Mouse (Mus musculus) frontal cortex, postnatal 14 days (tissue): Measurements from ENCODE around the gene Mcrs1.
"Not testable (repeated sequence)": the region's sequence is repeated elsewhere in the genome, so short reads cannot be mapped to it uniquely, and the experiment has no call there.

Experiments used
- DNase-seq, 2 experiments: peaks; one replicate each; pipeline ENCODE4 v3.0.0; 2022; ENCODE audit warnings: low spot score in 2 of 2

The Mcrs1 gene

DNA sequence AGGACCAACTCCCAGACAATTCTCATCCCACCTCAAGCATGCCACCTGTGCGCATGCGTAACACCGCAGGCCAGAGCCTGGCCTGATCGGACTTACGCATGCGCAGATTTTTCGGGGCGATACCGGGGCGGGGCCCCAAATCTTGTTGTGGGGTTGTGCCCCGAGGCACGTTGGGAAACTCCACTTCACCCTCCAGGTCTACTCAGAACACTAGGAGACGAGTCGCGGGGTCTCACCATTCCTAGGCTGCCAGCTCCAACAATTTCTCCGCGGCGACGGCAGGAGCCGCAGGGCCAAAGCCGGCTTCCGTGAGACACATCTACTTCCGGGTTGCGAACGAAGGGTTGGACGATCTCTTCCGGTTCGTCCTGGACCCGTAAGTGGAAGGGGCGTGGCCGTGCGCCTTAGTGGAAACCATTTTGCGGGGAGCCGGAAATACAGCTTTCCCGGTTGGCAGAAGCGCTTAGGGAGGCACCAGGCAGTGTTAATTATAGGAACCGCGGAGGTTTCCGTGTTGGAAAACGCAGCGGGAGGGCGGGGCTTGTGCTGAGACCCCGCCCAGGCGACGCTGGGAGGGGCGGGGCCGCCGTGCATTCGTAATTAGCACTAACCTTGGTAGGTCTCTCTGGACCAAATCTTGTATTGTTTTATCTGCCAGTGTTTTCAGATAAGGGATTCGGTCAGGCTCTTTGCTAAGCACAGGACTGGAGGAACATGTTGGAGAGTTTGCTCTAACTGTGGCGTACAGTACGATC is at the start of gene Mcrs1:
Mcrs1 (minus strand) TSS at position 336 of the 755 bp plus-strand sequence.
- DNase-seq: peak; percentile 97 to 98

- no peak for DNase-seq
These were observed 44.5 kb upstream of the Mcrs1 start for GRCm38 (mm10) chr15:99296213-99296612.

DNA sequence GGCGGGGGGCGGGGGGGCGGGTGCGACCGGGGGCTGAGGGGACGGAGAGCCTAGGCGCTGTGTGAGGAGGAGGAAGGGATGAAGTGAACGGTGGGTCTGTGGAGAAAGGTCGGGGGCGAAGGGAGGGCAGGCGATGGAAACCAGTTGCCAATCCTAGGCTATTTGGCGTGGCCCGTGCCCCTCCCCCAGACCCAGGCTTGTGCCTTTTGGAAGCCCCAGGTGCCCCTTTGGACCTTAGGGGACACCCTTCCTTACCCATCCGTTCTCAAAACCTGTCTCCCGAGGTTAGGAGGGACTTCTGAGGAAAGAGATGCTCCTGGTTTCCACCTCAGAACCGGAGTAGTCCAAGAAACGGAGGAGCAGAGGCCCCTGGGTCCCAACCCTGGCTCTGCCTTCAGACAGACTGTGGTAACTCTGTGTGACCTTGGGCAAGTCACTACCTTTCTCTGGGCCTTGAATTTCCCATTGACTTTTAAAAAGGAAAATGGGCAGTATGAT is 43.8 kb upstream of the Mcrs1 start, which contains the start of gene Fam186b:
Fam186b (minus strand) TSS at position 405 of the 498 bp plus-strand sequence.
- peak in 1 of 2 experiments; percentile 23 for DNase-seq

GRCm38 (mm10) chr15:99294813-99295374 is 43.1 kb upstream of the Mcrs1 start, which contains the start of gene Prpf40b:
Gene Prpf40b (plus strand): TSS chr15:99295087.
- DNase-seq: peak; percentile 93 to 95

- no peak for DNase-seq
These were observed 42.5 kb upstream of the Mcrs1 start for GRCm38 (mm10) chr15:99294287-99294686.

GRCm38 (mm10) chr15:99290586-99290985 is 38.8 kb upstream of the Mcrs1 start:
- DNase-seq: no peak

GRCm38 (mm10) chr15:99285189-99285535 is 33.4 kb upstream of the Mcrs1 start:
- no peak for DNase-seq

GRCm38 (mm10) chr15:99284527-99285188 is 32.9 kb upstream of the Mcrs1 start:
- DNase-seq: no peak

GRCm38 (mm10) chr15:99283456-99283855 is 31.7 kb upstream of the Mcrs1 start:
- no peak for DNase-seq

DNA sequence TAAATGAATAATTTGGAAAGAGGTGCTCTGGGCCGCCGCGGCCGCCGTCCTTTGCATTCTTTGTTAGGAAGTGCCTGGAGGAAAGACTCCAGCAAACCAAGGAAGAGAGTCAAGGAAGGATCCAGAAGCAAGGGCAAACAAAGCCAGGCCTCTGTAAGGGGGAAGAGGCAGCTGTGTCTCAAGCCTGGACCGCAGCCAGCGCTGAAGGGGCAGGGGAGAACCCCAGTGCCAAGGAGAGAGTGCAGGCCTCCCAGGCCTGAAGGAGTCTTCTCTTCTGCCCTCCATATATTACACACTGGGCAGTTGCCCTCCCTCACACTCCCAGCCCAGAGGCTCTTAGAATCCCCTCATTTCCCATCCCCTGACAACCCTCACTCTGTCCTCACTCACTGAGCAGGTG is 26.5 kb upstream of the Mcrs1 start:
- DNase-seq: no peak

- no peak for DNase-seq
These were observed 24.3 kb upstream of the Mcrs1 start for GRCm38 (mm10) chr15:99276095-99276494.

GRCm38 (mm10) chr15:99265679-99266078 is 13.9 kb upstream of the Mcrs1 start:
- DNase-seq: peak in 1 of 2 experiments; percentile 54

DNA sequence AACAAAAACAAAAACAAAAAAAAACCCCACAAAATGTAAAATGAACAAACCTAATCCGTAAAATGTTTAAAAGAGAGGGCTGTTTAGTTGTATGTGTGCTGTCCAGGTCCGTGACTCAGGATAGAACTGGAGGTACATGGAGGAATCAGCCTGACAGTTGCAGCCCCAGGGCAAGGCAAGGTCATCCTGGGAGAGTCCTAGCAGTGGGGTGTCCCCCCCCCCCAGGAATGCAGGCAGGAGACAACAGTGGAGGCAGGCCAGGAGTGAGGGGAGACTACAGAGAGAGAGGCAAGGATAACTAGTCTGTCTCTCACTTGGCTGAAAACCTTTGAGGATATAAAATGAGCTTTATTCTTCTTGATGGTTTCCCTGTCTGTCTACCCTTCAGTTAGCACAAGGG is 12.6 kb upstream of the Mcrs1 start:
- DNase-seq: no peak

DNA sequence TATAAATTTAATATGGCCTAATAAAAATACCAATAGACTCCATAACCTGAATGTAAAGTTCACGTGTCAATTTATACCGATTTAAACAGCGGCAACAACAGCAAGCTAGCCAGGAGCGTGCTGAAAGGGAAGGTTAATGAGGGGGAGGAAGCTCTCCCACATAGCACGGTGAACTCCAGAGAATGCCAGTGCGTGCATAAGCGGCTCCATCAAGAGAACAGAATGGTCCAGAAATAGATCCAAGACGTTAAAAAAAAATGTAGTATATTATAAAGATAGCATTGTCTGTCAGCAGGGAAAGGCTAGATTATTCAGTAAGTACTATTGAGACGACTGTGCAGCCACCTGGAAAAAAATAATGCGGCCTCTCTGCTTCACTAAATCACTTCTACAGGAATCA is 10.9 kb upstream of the Mcrs1 start:
- DNase-seq: no peak

DNA sequence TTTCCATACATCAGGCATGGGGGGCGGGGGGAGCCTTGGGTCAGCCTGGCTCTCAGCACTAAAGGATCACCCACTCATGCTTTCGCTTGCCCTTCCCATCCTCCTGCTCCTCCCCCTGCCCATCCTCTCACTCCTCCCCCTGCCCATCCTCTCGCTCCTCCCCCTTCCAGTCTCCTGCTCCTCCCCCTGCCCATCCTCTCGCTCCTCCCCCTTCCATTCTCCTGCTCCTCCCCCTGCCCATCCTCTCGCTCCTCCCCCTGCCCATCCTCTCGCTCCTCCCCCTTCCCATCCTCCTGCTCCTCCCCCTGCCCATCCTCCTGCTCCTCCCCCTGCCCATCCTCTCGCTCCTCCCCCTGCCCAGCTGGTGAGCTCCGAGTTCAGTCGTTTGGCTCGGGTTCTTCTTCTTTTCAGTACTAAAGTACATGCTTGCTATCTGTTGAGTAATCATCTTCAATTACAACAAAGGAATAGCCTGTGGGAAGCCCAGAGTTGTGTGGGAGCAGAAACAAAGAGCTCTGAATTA is 8.0 kb upstream of the Mcrs1 start:
- DNase-seq: peak in 1 of 2 experiments; percentile 29

DNA sequence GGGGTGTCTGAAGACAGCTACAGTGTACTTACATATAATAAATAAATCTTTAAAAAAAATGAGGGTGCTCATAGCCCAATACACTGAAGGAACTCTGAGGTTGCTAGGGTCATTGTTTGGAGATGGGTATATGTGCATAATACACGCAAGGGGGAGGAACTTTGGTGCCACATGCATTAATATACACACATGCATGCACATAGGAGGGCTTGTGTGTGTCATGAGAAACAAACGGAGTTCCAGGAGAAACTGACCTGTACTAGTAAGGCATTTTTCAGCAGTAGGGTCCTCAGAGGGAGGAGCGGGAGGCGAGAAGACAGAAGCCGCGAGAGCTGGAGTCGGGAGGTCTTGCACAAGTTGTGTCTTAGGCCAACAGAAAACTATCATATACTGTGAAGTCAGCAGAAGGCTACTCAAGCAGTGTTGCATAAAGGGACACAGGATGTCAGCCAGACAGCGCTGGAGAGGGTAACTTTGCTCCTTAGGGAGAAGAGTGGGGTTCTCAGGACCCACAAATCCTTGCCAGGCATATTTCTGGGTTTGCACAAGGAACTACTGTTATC is 7.5 kb upstream of the Mcrs1 start:
- no peak for DNase-seq

DNA sequence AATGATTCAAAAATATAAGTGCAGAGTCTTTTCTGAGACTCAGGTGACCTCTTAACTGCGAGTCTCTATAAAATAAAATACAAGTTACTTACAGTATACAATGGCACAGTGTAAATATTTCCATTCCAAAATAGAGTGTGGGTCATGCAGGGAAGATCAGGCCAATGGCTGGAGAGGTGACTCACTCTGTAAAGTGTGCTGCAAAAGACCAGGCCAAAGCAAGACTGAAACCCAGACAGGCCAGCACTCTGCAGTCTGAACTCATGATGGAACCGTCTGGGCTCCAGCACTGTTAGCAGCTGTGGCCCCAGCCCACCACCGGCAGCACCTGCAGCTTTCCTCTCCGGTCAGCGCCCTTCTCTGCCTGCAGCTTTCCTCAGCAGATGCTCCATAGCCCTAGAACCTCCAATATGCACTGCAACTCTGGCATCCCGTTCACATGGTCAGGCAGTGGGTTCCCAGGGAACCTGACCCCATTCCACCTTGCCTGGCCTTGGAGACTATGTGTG is 3.5 kb upstream of the Mcrs1 start:
- DNase-seq: no peak

- DNase-seq: no peak
These were observed 2.8 kb upstream of the Mcrs1 start for GRCm38 (mm10) chr15:99254477-99255005.

DNA sequence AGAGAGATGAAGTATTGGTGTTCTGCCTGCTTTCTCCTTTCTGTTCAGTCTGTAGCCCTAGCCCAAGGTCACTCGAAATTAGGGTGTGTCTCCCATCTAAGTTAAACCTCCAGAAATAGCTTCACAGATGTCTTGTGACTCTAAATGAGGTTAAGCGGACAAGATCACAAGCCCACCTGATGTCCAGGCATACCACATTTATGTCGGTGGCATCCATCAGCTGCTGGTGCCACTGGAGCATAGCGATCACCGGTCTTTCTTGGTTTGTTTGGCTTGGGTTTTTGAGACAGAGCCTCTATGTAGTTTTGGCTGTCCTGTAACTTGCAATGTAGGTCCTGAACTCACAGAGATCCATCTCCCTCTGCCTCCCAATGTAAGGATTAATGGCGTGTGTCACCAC is 2.0 kb upstream of the Mcrs1 start:
- no peak for DNase-seq

- DNase-seq: not testable (repeated sequence)
These were observed 1.4 kb upstream of the Mcrs1 start for GRCm38 (mm10) chr15:99253175-99253479.

DNA sequence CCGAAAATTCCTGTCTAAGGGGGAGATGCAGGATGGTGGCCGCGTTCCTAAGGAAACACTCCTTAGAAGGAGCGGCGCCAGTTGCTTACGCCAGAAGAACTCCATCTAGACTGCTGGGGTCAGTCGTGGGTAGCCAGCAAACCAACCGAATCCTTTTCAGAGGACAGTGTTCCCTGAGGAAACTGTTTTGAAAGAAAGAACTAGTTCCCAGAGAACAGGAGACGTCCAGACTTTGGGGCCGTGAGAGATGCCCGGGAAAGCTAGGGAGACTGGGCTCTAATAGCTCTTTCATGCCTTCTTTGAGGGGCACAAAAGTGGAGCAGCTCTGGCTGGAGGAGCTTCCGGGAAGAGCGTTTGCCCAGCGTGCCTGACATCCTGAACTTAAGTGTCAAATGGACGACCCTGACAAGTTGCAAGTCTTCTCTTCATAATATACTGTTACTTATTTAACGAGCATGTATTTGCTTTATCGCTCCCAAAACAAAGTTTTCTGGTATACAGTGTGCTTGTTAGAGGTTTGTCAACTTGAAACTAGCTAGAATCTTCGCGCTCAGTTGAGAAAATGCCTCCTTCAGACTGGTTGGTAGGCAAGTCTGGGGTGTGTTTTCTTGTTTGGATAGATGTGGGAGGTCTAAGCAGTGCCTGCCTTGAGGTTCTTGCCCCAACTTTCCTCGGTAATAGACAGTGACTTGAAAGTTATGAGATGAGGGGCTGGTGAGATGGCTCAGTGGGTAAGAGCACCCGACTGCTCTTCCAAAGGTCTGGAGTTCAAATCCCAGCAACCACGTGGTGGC is 817 bp upstream of the Mcrs1 start:
- DNase-seq: peak in 1 of 2 experiments; percentile 64
